Mouse (Mus musculus) embryonic facial prominence, embryonic 14.5 days (tissue): ENCODE results near the gene Gm5737. TPM values are rescaled to one million over a fixed set of nuclear protein-coding genes. Genes with fewer than 3 reads are reported as not detected.

ENCODE experiments used
- ATAC-seq: fragments of 200-750 bp; cut with Nextera tagmentation; 2 replicates; pipeline ENCODE4 v1.8.0; 2017; ENCODE audit warnings: low read depth, moderate number of reproducible peaks, moderate TSS enrichment
- DNase-seq: peaks from one replicate; pipeline ENCODE4 v3.0.0-alpha.2; 2015; ENCODE audit warnings: low spot score
- H3K27ac ChIP-seq: fragments of 300-500 bp; sonication (generic); replicated peaks from 2 replicates; pipeline ENCODE4 v1.5.1; 2014; ENCODE audit warnings: low read depth, mild to moderate bottlenecking, low read length, moderate library complexity
- H3K27me3 ChIP-seq: fragments of 300-500 bp; sonication (generic); replicated peaks from 2 replicates; pipeline ENCODE4 v1.6.1; 2014; ENCODE audit warnings: low read length; ENCODE audit not compliant: control insufficient read depth, insufficient read depth
- H3K36me3 ChIP-seq: fragments of 300-500 bp; sonication (generic); 2 replicates; pipeline ENCODE4 v1.6.1; 2014; ENCODE audit warnings: low read length, mixed read lengths; ENCODE audit not compliant: control insufficient read depth, insufficient read depth
- H3K4me1 ChIP-seq: fragments of 300-500 bp; sonication (generic); 2 replicates; pipeline ENCODE4 v1.6.1; 2014; ENCODE audit warnings: antibody characterized with exemption, low read length; ENCODE audit not compliant: control insufficient read depth, insufficient read depth
- H3K4me2 ChIP-seq: fragments of 300-500 bp; sonication (generic); 2 replicates; pipeline ENCODE4 v1.6.1; 2014; ENCODE audit warnings: low read depth, mild to moderate bottlenecking, low read length, moderate library complexity, mixed read lengths
- H3K4me3 ChIP-seq: fragments of 300-500 bp; sonication (generic); 2 replicates; pipeline ENCODE4 v1.5.1; 2014; ENCODE audit warnings: low read depth, mild to moderate bottlenecking, low read length
- H3K9ac ChIP-seq: fragments of 300-500 bp; sonication (generic); 2 replicates; pipeline ENCODE4 v1.6.1; 2014; ENCODE audit warnings: low read depth, mild to moderate bottlenecking, low read length, moderate library complexity, mixed read lengths
- H3K9me3 ChIP-seq: fragments of 300-500 bp; sonication (generic); 2 replicates; pipeline ENCODE4 v1.6.1; 2016; ENCODE audit warnings: low read length; ENCODE audit not compliant: control insufficient read depth
- WGBS: fragments of 180-500 bp; shearing (Covaris S2); extraction: QIAGEN DNeasy Blood & Tissue Kit; methylation state at CpG from one replicate; pipeline ENCODE4 v1.1.7; 2014; 5-methylcytosine and 5-hydroxymethylcytosine counted together
- polyA plus RNA-seq: library from polyadenylated mRNA; unstranded; fragments of >200 nt; fragmentation: Nextera tagmentation; extraction: Ambion mirVana; gene quantifications from 2 replicates; pipeline ENCODE4 v1.2.1, GENCODE M21; 2014

Gene Gm5737
- polyA plus RNA-seq, 1 experiment from 2014 or later: not detected

GRCm38 (mm10) chr7:120850165-120850564, 38.0 kb downstream of the Gm5737 start:
- no peak overlapping the region for H3K4me2 ChIP-seq
- no peak overlapping the region for H3K4me3 ChIP-seq
- H3K4me1 ChIP-seq: peaks cover 13% of the 10 kb centered on the region
- WGBS: 88% methylated on average over 3 of the region's 3 CpGs
- no peak for DNase-seq
- H3K27ac ChIP-seq: no peak overlapping the region
- no peaks in the 10 kb centered on the region for H3K9me3 ChIP-seq
- H3K36me3 ChIP-seq: peaks cover 15% of the 10 kb centered on the region; the same call in 1 of the 2 replicates
- ATAC-seq: no peak
- H3K9ac ChIP-seq: no peak overlapping the region
- H3K27me3 ChIP-seq: no peaks in the 10 kb centered on the region

- peaks cover 41% of the 10 kb centered on the region for H3K4me1 ChIP-seq
- no peaks in the 10 kb centered on the region for H3K9me3 ChIP-seq
- H3K4me2 ChIP-seq: no peak overlapping the region
Observed at GRCm38 (mm10) chr7:120859854-120860253, 47.7 kb downstream of the Gm5737 start.

GRCm38 (mm10) chr7:120860799-120861487, 48.8 kb downstream of the Gm5737 start:
- Histone ChIP-seq H3K4me1 (peaks cover 52% of the 10 kb centered on the region), H3K4me2 (no peak overlapping the region), H3K36me3 (peaks cover 12% of the 10 kb centered on the region), H3K9ac (no peak overlapping the region), H3K27ac (no peak overlapping the region), H3K4me3 (no peak overlapping the region), H3K9me3 (no peaks in the 10 kb centered on the region), H3K27me3 (no peaks in the 10 kb centered on the region)
- WGBS: 48% methylated on average over 10 of the region's 10 CpGs
- DNase-seq: no peak
- ATAC-seq: no peak

More at GRCm38 (mm10) chr7:120859854-120860253, 47.7 kb downstream of the Gm5737 start:
- Histone ChIP-seq H3K36me3 (peaks cover 12% of the 10 kb centered on the region), H3K27me3 (no peaks in the 10 kb centered on the region), H3K9ac (no peak overlapping the region), H3K27ac (no peak overlapping the region), H3K4me3 (no peak overlapping the region)
- WGBS: 88% methylated on average over 11 of the region's 11 CpGs
- ATAC-seq (no peak), DNase-seq (no peak)

GRCm38 (mm10) chr7:120861488-120862047, 49.4 kb downstream of the Gm5737 start:
- H3K9me3 ChIP-seq: no peaks in the 10 kb centered on the region
- H3K27me3 ChIP-seq: no peaks in the 10 kb centered on the region
- H3K36me3 ChIP-seq: peaks cover 12% of the 10 kb centered on the region
- ATAC-seq (no peak), DNase-seq (no peak)
- H3K27ac ChIP-seq: no peak overlapping the region
- 36% methylated on average over 2 of the region's 2 CpGs for WGBS
- peaks cover 56% of the 10 kb centered on the region for H3K4me1 ChIP-seq
- no peak overlapping the region for H3K9ac ChIP-seq
- H3K4me3 ChIP-seq: no peak overlapping the region
- no peak overlapping the region for H3K4me2 ChIP-seq

DNA sequence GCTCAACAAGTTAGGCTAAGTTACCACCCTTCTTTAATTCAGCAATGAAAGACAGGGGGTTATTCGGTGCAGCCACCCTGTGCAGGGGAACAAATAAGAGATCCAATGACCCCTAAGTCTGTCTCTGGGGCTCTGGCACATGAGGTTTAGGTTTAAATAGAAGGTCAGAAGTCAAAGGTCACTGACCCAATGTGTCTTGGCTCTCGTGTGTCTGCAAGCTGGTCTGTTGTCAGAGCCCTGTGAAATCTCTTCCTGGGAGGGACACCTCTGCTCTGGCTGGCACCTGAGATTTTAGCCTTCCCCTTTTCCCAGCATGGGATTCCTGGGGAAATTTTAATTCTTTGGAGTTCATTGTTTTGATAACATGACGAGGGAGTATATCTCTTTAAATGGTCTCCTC, 50.0 kb downstream of the Gm5737 start:
- H3K9me3 ChIP-seq: no peaks in the 10 kb centered on the region
- DNase-seq (no peak), ATAC-seq (no peak)
- H3K4me3 ChIP-seq: no peak overlapping the region
- H3K27me3 ChIP-seq: no peaks in the 10 kb centered on the region
- peak overlapping the region; percentile 53 for H3K27ac ChIP-seq
- H3K4me1 ChIP-seq: peaks cover 60% of the 10 kb centered on the region
- 17% methylated on average over 3 of the region's 3 CpGs for WGBS
- H3K36me3 ChIP-seq: peaks cover 12% of the 10 kb centered on the region
- H3K4me2 ChIP-seq: 0 out of 2 replicates have a peak overlapping the region, but pooled peaks have one; percentile 1
- H3K9ac ChIP-seq: no peak overlapping the region

DNA sequence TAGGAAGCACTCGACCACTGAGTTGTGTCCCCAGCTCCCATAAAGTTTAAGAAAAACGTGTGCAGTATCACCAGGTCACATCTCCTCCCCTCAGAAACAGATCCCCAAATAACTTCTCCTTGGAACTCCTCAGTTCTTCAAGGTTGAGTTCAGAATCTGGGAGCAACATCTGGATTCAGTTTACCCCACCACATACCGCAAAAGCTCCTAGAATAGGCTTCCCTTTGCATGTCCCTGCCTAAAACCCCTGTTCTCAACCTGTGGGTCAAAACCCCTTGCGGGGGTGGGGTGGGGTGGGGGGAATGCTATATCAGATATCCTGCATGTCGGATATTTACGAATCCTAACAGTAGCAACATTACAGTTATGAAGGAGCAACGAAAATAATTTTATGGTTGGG, 50.5 kb downstream of the Gm5737 start:
- Histone ChIP-seq H3K27me3 (no peaks in the 10 kb centered on the region), H3K4me3 (no peak overlapping the region), H3K27ac (peak overlapping the region; percentile 53), H3K9me3 (no peaks in the 10 kb centered on the region), H3K4me1 (peaks cover 60% of the 10 kb centered on the region), H3K9ac (no peak overlapping the region), H3K4me2 (0 out of 2 replicates have a peak overlapping the region, but pooled peaks have one; percentile 1), H3K36me3 (peaks cover 12% of the 10 kb centered on the region)
- DNase-seq (peak; percentile 56), ATAC-seq (no peak)
- WGBS: 32% methylated on average over 7 of the region's 7 CpGs

- no peak overlapping the region for H3K4me3 ChIP-seq
- WGBS: 28% methylated on average over 5 of the region's 5 CpGs
- no peak for ATAC-seq
Observed at GRCm38 (mm10) chr7:120863476-120863875, 51.3 kb downstream of the Gm5737 start.

DNA sequence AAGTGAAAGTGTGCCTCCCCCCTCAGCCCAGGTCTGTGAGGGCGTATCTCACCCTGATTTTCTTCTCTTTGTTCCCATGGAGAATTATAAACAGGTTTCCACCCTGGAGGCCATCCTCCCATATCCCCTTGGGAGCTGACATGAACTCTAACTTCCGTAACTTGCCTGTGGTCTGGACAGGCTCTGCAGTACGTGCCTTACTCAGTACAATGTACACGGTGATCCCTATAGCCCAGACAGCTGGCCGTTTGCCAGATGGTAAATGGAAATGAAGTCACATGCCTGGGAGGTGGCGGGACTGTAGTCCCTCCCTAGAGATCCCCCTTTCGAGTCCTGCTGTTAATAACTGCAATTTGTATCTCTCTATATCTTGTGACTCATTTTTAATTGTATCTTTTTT, 52.9 kb downstream of the Gm5737 start:
- H3K4me2 ChIP-seq: peak overlapping the region; percentile 34
- H3K9ac ChIP-seq: no peak overlapping the region
- 3% methylated on average over 7 of the region's 7 CpGs for WGBS
- ATAC-seq (peak; percentile 86), DNase-seq (peak; percentile 95)
- H3K9me3 ChIP-seq: no peaks in the 10 kb centered on the region
- peak overlapping the region; percentile 50; the same call in 1 of the 2 replicates for H3K27ac ChIP-seq
- H3K36me3 ChIP-seq: no peaks in the 10 kb centered on the region
- H3K4me1 ChIP-seq: peaks cover 73% of the 10 kb centered on the region
- no peak overlapping the region for H3K4me3 ChIP-seq
- no peaks in the 10 kb centered on the region for H3K27me3 ChIP-seq

More at GRCm38 (mm10) chr7:120863476-120863875, 51.3 kb downstream of the Gm5737 start:
- no peaks in the 10 kb centered on the region for H3K27me3 ChIP-seq
- H3K4me1 ChIP-seq: peaks cover 63% of the 10 kb centered on the region
- H3K27ac ChIP-seq: peak overlapping the region; percentile 75
- DNase-seq: peak; percentile 56
- peak overlapping the region; percentile 23; the same call in 1 of the 2 replicates for H3K4me2 ChIP-seq
- H3K36me3 ChIP-seq: peaks cover 8% of the 10 kb centered on the region
- no peaks in the 10 kb centered on the region for H3K9me3 ChIP-seq
- H3K9ac ChIP-seq: no peak overlapping the region
